Mouse (Mus musculus) urinary bladder, postnatal 36 days (tissue): ENCODE data around the gene Nos1ap.

Experiments
- DNase-seq, 2 experiments: peaks; one replicate each; pipeline ENCODE4 v3.0.0; 2022; ENCODE audit warnings: low spot score in 2 of 2, mixed read lengths in 1 of 2

Gene Nos1ap

GRCm38 (mm10) chr1:170466099-170467009 lies 123.3 kb downstream of the Nos1ap start:
- no peak for DNase-seq

- DNase-seq, result no peak
Measured at GRCm38 (mm10) chr1:170462140-170462539, 127.5 kb downstream of the Nos1ap start.

- peak in 1 of 2 experiments; percentile 48 for DNase-seq
Measured at GRCm38 (mm10) chr1:170459896-170460602, 129.6 kb downstream of the Nos1ap start.

GRCm38 (mm10) chr1:170457673-170458072 lies 132.0 kb downstream of the Nos1ap start:
- DNase-seq, result no peak

GRCm38 (mm10) chr1:170455910-170456700 lies 133.6 kb downstream of the Nos1ap start:
- no peak for DNase-seq

GRCm38 (mm10) chr1:170455387-170455786 lies 134.3 kb downstream of the Nos1ap start:
- no peak for DNase-seq

GRCm38 (mm10) chr1:170453455-170453854 lies 136.2 kb downstream of the Nos1ap start:
- no peak for DNase-seq

- no peak for DNase-seq
Measured at GRCm38 (mm10) chr1:170448244-170448643, 141.4 kb downstream of the Nos1ap start.

GRCm38 (mm10) chr1:170445458-170445857 lies 144.2 kb downstream of the Nos1ap start:
- DNase-seq, result no peak

- DNase-seq, result no peak
Measured at GRCm38 (mm10) chr1:170440367-170440766, 149.3 kb downstream of the Nos1ap start.

GRCm38 (mm10) chr1:170438471-170439151 lies 151.1 kb downstream of the Nos1ap start:
- no peak for DNase-seq

- no peak for DNase-seq
Measured at GRCm38 (mm10) chr1:170434146-170434545, 155.5 kb downstream of the Nos1ap start.

GRCm38 (mm10) chr1:170433661-170434060 lies 156.0 kb downstream of the Nos1ap start:
- no peak for DNase-seq

- DNase-seq, result no peak
Measured at GRCm38 (mm10) chr1:170432288-170432687, 157.4 kb downstream of the Nos1ap start.

- no peak for DNase-seq
Measured at GRCm38 (mm10) chr1:170431312-170431711, 158.3 kb downstream of the Nos1ap start.

GRCm38 (mm10) chr1:170430660-170431059 lies 159.0 kb downstream of the Nos1ap start:
- DNase-seq, result no peak

GRCm38 (mm10) chr1:170429656-170430055 lies 160.0 kb downstream of the Nos1ap start:
- no peak for DNase-seq

- DNase-seq, result no peak
Measured at GRCm38 (mm10) chr1:170428141-170428540, 161.5 kb downstream of the Nos1ap start.

GRCm38 (mm10) chr1:170424258-170424889 lies 165.3 kb downstream of the Nos1ap start:
- DNase-seq, result no peak

- DNase-seq, result no peak
Measured at GRCm38 (mm10) chr1:170423048-170423447, 166.6 kb downstream of the Nos1ap start.

- no peak for DNase-seq
Measured at GRCm38 (mm10) chr1:170422188-170422587, 167.5 kb downstream of the Nos1ap start.
